Mouse (Mus musculus) stomach, postnatal 0 days (tissue): ENCODE measurements around the gene Ceacam20.

Experiments used
- CTCF ChIP-seq: IDR thresholded peaks from 2 replicates; pipeline ENCODE4 v1.5.1; 2016; ENCODE audit warnings: antibody characterized with exemption, low read depth, mild to moderate bottlenecking, moderate library complexity
- EP300 ChIP-seq: optimal IDR thresholded peaks from 2 replicates; pipeline ENCODE3; 2016; ENCODE audit warnings: antibody characterized with exemption

- TF ChIP-seq CTCF (no peak), EP300 (no peak)
Observed at GRCm38 (mm10) chr7:19932877-19933809, 32.1 kb upstream of the Ceacam20 start.
